Mouse (Mus musculus) midbrain, embryonic 14.5 days (tissue): ENCODE results near the gene Sumo3. TPM values are rescaled to one million over a fixed set of nuclear protein-coding genes. Genes with fewer than 3 reads are reported as not detected.

Experiments
- ATAC-seq: fragments of 200-750 bp; cut with Nextera tagmentation; 2 replicates; pipeline ENCODE4 v1.8.0; 2017; ENCODE audit warnings: moderate number of reproducible peaks, moderate library complexity; ENCODE audit not compliant: low FRiP score, low TSS enrichment
- DNase-seq: peaks from one replicate; pipeline ENCODE4 v3.0.0-alpha.2; 2015
- H3K27ac ChIP-seq: fragments of 300-500 bp; sonication (generic); replicated peaks from 2 replicates; pipeline ENCODE4 v1.5.1; 2014; ENCODE audit warnings: mild to moderate bottlenecking, low read depth, low read length, moderate library complexity
- H3K27me3 ChIP-seq: fragments of 300-500 bp; sonication (generic); 2 replicates; pipeline ENCODE4 v1.6.1; 2014; ENCODE audit warnings: low read length, control low read depth, mixed read lengths; ENCODE audit not compliant: control insufficient read depth, insufficient read depth
- H3K36me3 ChIP-seq: fragments of 300-500 bp; sonication (generic); 2 replicates; pipeline ENCODE4 v1.6.1; 2014; ENCODE audit warnings: low read length, control low read depth; ENCODE audit not compliant: control insufficient read depth, insufficient read depth
- H3K4me1 ChIP-seq: fragments of 300-500 bp; sonication (generic); 2 replicates; pipeline ENCODE4 v1.6.1; 2014; ENCODE audit warnings: mild to moderate bottlenecking, antibody characterized with exemption, low read length, control low read depth; ENCODE audit not compliant: control insufficient read depth, insufficient read depth
- H3K4me2 ChIP-seq: fragments of 300-500 bp; sonication (generic); 2 replicates; pipeline ENCODE4 v1.6.1; 2014; ENCODE audit warnings: mild to moderate bottlenecking, low read length, moderate library complexity
- H3K4me3 ChIP-seq: fragments of 300-500 bp; sonication (generic); replicated peaks from 2 replicates; pipeline ENCODE4 v1.5.1; 2014; ENCODE audit warnings: low read depth, low read length
- H3K9ac ChIP-seq: fragments of 300-500 bp; sonication (generic); replicated peaks from 2 replicates; pipeline ENCODE4 v1.6.1; 2014; ENCODE audit warnings: mild to moderate bottlenecking, low read length, moderate library complexity
- H3K9me3 ChIP-seq: fragments of 300-500 bp; sonication (generic); 2 replicates; pipeline ENCODE4 v1.6.1; 2016; ENCODE audit warnings: low read length, control low read depth, mixed read lengths; ENCODE audit not compliant: control insufficient read depth
- WGBS: fragments of 180-500 bp; shearing (Covaris S2); extraction: QIAGEN DNeasy Blood & Tissue Kit; methylation state at CpG from one replicate; pipeline ENCODE4 v1.1.7; 2014; 5-methylcytosine and 5-hydroxymethylcytosine counted together
- polyA plus RNA-seq: library from polyadenylated mRNA; unstranded; fragments of >200 nt; fragmentation: Nextera tagmentation; extraction: Ambion mirVana; gene quantifications from 2 replicates; pipeline ENCODE4 v1.2.1, GENCODE M21; 2014

Gene Sumo3
- 253 and 287 TPM in 2 replicates for polyA plus RNA-seq

- H3K36me3 ChIP-seq: peaks cover 18% of the 10 kb centered on the region
- 1% methylated on average over 117 of the region's 119 CpGs for WGBS
- peak; percentile 87 for ATAC-seq
- H3K9ac ChIP-seq: peak within 1 kb of the TSS; percentile 75
- peak within 1 kb of the TSS; percentile 95 for H3K27ac ChIP-seq
- peak within 1 kb of the TSS; percentile 71 for H3K4me3 ChIP-seq
- H3K27me3 ChIP-seq: no peaks in the 10 kb centered on the region
- DNase-seq: peak; percentile 93
- peaks cover 12% of the 10 kb centered on the region for H3K4me1 ChIP-seq
- no peaks in the 10 kb centered on the region for H3K9me3 ChIP-seq
- H3K4me2 ChIP-seq: peak within 1 kb of the TSS; percentile 86
These were observed at the start of gene Sumo3, which contains the start of gene Gm49325 for GRCm38 (mm10) chr10:77605908-77606826. Sumo3 (plus strand) TSS chr10:77606097. Gm49325 (plus strand) TSS chr10:77606197.

GRCm38 (mm10) chr10:77556631-77557030 is 49.3 kb upstream of the Sumo3 start:
- no peaks in the 10 kb centered on the region for H3K27me3 ChIP-seq
- H3K27ac ChIP-seq: no peak overlapping the region
- no peak for DNase-seq
- no peaks in the 10 kb centered on the region for H3K4me1 ChIP-seq
- WGBS: 94% methylated on average over 7 of the region's 7 CpGs
- H3K36me3 ChIP-seq: no peaks in the 10 kb centered on the region
- no peaks in the 10 kb centered on the region for H3K9me3 ChIP-seq
- no peak overlapping the region for H3K4me2 ChIP-seq
- no peak overlapping the region for H3K4me3 ChIP-seq
- H3K9ac ChIP-seq: no peak overlapping the region
- no peak for ATAC-seq

- Histone ChIP-seq H3K9ac (no peak overlapping the region), H3K4me3 (no peak overlapping the region), H3K4me1 (no peaks in the 10 kb centered on the region), H3K27me3 (no peaks in the 10 kb centered on the region), H3K36me3 (no peaks in the 10 kb centered on the region), H3K9me3 (no peaks in the 10 kb centered on the region), H3K4me2 (no peak overlapping the region), H3K27ac (no peak overlapping the region)
- 84% methylated on average over 4 of the region's 4 CpGs for WGBS
- ATAC-seq (no peak), DNase-seq (no peak)
These were observed 48.3 kb upstream of the Sumo3 start for GRCm38 (mm10) chr10:77557641-77558040.

GRCm38 (mm10) chr10:77560090-77560489 is 45.8 kb upstream of the Sumo3 start:
- ATAC-seq: no peak

GRCm38 (mm10) chr10:77560830-77561229 is 45.1 kb upstream of the Sumo3 start:
- Histone ChIP-seq H3K4me2 (no peak overlapping the region), H3K4me1 (no peaks in the 10 kb centered on the region), H3K36me3 (no peaks in the 10 kb centered on the region), H3K9me3 (no peaks in the 10 kb centered on the region), H3K4me3 (no peak overlapping the region), H3K27ac (no peak overlapping the region), H3K9ac (no peak overlapping the region), H3K27me3 (no peaks in the 10 kb centered on the region)
- 91% methylated on average over 9 of the region's 9 CpGs for WGBS
- DNase-seq (no peak), ATAC-seq (no peak)

More at GRCm38 (mm10) chr10:77560090-77560489, 45.8 kb upstream of the Sumo3 start:
- Histone ChIP-seq H3K9ac (no peak overlapping the region), H3K27me3 (no peaks in the 10 kb centered on the region), H3K4me2 (no peak overlapping the region), H3K4me3 (no peak overlapping the region), H3K9me3 (no peaks in the 10 kb centered on the region), H3K4me1 (no peaks in the 10 kb centered on the region), H3K27ac (no peak overlapping the region), H3K36me3 (no peaks in the 10 kb centered on the region)
- WGBS: 88% methylated on average over 11 of the region's 11 CpGs
- no peak for DNase-seq

- DNase-seq (no peak), ATAC-seq (no peak)
- no peaks in the 10 kb centered on the region for H3K9me3 ChIP-seq
- no peak overlapping the region for H3K4me3 ChIP-seq
- no peak overlapping the region for H3K9ac ChIP-seq
- no peaks in the 10 kb centered on the region for H3K4me1 ChIP-seq
- H3K27ac ChIP-seq: no peak overlapping the region
- no peaks in the 10 kb centered on the region for H3K36me3 ChIP-seq
- H3K4me2 ChIP-seq: no peak overlapping the region
- WGBS: 76% methylated on average over 2 of the region's 2 CpGs
- no peaks in the 10 kb centered on the region for H3K27me3 ChIP-seq
These were observed 44.4 kb upstream of the Sumo3 start for GRCm38 (mm10) chr10:77561508-77561907.

- DNase-seq (no peak), ATAC-seq (no peak)
- Histone ChIP-seq H3K4me1 (no peaks in the 10 kb centered on the region), H3K9ac (no peak overlapping the region), H3K4me2 (no peak overlapping the region), H3K36me3 (no peaks in the 10 kb centered on the region), H3K27ac (no peak overlapping the region), H3K27me3 (no peaks in the 10 kb centered on the region), H3K4me3 (no peak overlapping the region), H3K9me3 (no peaks in the 10 kb centered on the region)
- WGBS: 85% methylated on average over 8 of the region's 8 CpGs
These were observed 40.9 kb upstream of the Sumo3 start for GRCm38 (mm10) chr10:77565005-77565404.

GRCm38 (mm10) chr10:77566651-77567050 is 39.2 kb upstream of the Sumo3 start:
- WGBS: 34% methylated on average over 8 of the region's 8 CpGs
- Histone ChIP-seq H3K4me2 (no peak overlapping the region), H3K36me3 (no peaks in the 10 kb centered on the region), H3K9ac (no peak overlapping the region), H3K9me3 (no peaks in the 10 kb centered on the region), H3K4me3 (no peak overlapping the region), H3K27me3 (no peaks in the 10 kb centered on the region), H3K27ac (no peak overlapping the region), H3K4me1 (no peaks in the 10 kb centered on the region)
- ATAC-seq (no peak), DNase-seq (peak; percentile 66)

GRCm38 (mm10) chr10:77569481-77569880 is 36.4 kb upstream of the Sumo3 start:
- H3K4me3 ChIP-seq: no peak overlapping the region
- no peaks in the 10 kb centered on the region for H3K9me3 ChIP-seq
- DNase-seq (no peak), ATAC-seq (no peak)
- no peaks in the 10 kb centered on the region for H3K4me1 ChIP-seq
- no peaks in the 10 kb centered on the region for H3K36me3 ChIP-seq
- H3K27me3 ChIP-seq: no peaks in the 10 kb centered on the region
- 38% methylated on average over 7 of the region's 7 CpGs for WGBS
- H3K27ac ChIP-seq: no peak overlapping the region
- H3K9ac ChIP-seq: no peak overlapping the region
- H3K4me2 ChIP-seq: no peak overlapping the region
